Mouse (Mus musculus): Measurements from ENCODE around the gene 1600002K03Rik.

GRCm38 (mm10) chr10:80143664-80144063, 29.1 kb upstream of the 1600002K03Rik start:
- TF ChIP-seq POLR2A (IDR thresholded peaks at IDR 0.05; ENCODE audit: borderline replicate concordance, insufficient read depth, low read length), result no peak
- TF ChIP-seq CTCF (IDR thresholded peaks at IDR 0.05; ENCODE audit: borderline replicate concordance, insufficient read depth, low read depth, low read length), result no peak

Data from cerebellum, adult 2 months (tissue).